Mouse (Mus musculus): ENCODE data around the gene Aurkb.
"Not testable (repeated sequence)": the region's sequence is repeated elsewhere in the genome, so short reads cannot be mapped to it uniquely, and the experiment has no call there.

Gene Aurkb

DNA sequence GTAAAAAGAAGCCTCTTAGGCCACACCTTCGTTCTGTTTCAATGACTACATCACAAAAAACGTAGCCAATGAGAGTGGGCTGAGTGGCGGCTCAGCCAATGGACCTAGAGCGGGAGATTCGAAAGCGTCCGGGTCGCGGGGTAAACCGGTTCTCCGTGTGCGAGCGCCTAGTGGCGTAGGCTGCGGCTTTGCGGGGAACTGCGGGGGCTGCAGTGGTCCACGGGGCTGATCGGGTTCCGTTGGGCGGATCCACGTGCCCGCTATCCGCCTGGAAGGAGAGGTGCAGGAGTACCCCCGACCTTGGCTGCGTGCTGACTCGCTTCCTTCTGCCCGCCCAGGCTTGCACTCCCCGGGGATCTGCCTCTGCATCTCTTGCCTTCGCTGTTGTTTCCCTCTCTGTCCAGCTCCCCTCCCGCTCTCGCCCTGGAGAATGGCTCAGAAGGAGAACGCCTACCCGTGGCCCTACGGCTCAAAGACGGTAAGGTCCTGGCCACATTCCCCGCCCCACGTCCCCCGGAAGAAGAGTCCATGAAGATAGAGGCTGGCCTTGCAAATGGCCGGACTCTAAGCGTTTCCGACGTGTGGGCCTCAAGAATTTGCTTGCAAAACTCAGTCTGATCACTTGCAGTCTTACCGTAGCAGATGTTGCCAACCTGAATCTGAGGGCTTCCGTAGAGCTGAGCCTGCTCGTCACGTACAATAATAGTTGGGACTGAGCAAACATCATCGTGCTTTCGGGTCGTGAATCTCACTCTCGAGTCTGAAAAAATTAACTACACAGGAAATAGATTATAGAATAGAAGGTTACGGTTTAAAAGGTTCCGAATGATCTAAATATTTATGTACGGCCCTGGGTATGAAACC, at the start of gene Aurkb:
TSS of gene Aurkb (plus strand) at position 117 of the 864 bp plus-strand sequence.
- peak; percentile 86 to 92 for DNase-seq (ENCODE audit: low spot score in 2 of 2)

DNA sequence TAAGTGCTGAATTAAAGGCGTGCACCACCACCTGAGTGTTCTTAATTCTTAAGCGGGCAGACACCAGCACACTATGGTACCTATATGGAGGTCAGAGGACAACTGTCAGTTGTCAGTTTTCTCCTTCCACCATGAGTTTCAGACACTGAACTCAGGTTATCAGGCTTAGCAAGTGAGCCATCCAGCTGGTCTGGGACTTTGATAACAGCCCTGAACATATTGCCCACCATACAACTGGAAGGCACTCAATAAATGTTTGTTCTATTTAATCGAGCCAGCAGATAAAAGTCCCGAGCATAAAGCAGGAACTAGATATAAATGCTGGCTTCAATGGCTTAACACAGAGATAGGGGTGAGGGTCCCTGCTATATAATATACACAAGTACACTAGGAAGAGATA, 48.4 kb upstream of the Aurkb start:
- DNase-seq (ENCODE audit: low spot score in 2 of 2): no peak

DNA sequence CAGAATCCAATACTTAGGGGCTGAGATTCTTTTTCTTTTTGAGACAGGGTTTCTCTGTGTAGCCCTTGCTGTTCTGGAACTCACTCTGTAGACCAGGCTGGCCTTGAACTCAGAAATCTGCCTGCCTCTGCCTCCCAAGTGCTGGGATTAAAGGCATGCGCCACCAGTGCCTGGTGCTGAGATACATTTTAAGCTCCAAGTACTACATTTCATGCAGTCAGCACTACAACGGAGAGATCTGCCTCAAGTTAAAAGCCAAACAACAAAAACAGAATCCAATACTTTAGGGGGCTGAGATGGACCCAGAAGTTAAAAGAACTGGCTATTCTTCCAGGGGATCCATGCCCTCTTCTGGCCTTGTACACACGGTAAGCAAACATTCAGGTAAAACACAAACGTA, 42.7 kb upstream of the Aurkb start:
- not testable (repeated sequence) for DNase-seq (ENCODE audit: low spot score in 2 of 2)

DNA sequence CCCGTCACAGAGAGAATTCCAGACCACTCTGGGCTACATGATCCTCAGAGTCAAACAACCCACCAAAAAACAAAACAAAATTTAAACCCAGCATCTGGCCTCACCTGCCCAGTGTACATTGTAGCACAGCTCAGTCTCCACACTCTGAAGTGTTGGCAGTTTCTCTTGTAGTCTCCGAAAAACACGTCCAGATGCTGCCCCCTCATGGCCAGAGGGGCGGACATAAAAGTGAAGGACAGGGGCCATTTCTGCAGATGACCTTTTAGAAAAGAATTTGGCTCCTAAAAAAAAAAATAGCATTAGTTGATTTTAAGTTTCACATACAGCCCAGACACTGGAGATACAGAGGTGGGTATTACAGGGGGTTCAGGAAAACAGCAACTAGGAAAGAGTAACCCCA, 41.9 kb upstream of the Aurkb start:
- DNase-seq (ENCODE audit: low spot score in 2 of 2): no peak

DNA sequence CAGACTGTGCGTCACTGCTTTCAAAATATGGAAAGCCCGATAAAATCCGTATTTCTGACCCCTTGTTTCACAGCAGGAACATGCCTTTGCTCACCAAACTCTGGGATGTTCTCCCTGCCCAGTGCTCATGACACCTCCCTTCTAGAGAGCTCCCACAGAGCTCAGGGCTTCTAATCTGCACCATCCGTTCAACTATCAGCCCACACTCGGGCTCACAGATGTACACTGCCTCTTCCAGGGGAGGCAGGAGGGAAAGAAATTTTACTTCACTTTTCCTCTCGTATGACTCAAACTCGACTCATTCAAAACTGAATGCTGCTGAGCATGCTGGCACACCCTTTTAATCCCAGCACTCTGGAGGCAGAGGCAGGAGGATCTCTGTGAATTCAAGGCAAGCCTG, 40.3 kb upstream of the Aurkb start:
- DNase-seq (ENCODE audit: low spot score in 2 of 2): no peak

DNA sequence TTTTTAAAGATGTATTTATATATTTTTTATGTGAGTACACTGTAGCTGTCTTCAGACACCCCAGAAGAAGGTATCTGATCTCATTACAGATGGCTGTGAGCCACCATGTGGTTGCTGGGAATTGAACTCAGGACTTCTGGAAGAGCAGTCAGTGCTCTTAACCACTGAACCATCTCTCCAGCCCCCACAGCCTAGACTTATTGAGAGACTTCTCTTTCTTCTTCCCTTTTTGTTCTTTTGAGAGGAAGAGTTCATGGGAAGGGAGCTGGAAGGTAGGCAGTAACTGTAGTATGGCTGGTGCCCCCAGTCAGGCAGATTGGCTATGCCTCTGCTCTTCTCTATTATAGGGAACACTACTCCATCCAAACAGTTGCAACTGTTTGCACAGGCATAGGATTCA, 38.9 kb upstream of the Aurkb start:
- not testable (repeated sequence) for DNase-seq (ENCODE audit: low spot score in 2 of 2)

- peak; percentile 93 to 97 for DNase-seq (ENCODE audit: low spot score in 2 of 2)
Observed at GRCm38 (mm10) chr11:69008182-69009121, 37.0 kb upstream of the Aurkb start, which contains the start of gene Pfas. TSS of gene Pfas (minus strand) at chr11:69008460.

DNA sequence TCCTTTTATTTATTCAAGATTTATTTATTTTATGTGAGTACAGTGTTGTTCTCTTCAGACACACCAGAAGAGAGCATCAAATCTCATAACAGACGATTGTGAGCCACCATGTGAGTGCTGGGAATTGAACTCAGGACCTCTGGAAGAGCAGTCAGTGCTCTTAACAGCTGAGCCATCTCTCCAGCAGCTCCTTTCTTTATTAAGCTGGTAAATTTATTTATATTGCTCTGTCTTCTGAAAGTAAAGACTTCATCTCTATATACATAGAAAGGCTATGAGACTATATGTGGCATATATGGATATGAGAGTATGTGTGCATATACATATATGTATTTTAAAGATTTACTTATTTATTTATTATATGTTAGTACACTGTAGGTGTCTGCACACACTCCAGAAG, 35.9 kb upstream of the Aurkb start:
- DNase-seq (ENCODE audit: low spot score in 2 of 2): no peak

GRCm38 (mm10) chr11:69010400-69011323, 34.8 kb upstream of the Aurkb start:
- no peak for DNase-seq (ENCODE audit: low spot score in 2 of 2)

DNA sequence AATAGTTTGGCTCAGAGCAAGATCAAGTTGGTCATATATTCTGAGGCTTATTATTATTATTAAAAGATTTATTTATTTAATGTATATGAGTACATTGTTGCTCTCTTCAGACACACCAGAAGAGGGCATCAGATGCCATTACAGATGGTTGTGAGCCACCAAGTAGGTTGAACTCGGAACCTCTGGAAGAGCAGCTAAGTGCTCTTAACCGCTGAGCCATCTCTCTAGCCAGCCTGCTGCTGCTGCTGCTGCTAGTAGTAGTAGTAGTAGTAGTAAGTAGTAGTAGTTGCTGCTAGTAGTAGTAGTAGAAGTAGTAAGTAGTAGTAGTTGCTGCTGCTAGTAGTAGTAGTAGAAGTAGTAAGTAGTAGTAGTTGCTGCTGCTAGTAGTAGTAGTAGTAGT, 34.0 kb upstream of the Aurkb start:
- not testable (repeated sequence) for DNase-seq (ENCODE audit: low spot score in 2 of 2)

GRCm38 (mm10) chr11:69012071-69012601, 33.3 kb upstream of the Aurkb start:
- DNase-seq (ENCODE audit: low spot score in 2 of 2): peak; percentile 87 to 89

DNA sequence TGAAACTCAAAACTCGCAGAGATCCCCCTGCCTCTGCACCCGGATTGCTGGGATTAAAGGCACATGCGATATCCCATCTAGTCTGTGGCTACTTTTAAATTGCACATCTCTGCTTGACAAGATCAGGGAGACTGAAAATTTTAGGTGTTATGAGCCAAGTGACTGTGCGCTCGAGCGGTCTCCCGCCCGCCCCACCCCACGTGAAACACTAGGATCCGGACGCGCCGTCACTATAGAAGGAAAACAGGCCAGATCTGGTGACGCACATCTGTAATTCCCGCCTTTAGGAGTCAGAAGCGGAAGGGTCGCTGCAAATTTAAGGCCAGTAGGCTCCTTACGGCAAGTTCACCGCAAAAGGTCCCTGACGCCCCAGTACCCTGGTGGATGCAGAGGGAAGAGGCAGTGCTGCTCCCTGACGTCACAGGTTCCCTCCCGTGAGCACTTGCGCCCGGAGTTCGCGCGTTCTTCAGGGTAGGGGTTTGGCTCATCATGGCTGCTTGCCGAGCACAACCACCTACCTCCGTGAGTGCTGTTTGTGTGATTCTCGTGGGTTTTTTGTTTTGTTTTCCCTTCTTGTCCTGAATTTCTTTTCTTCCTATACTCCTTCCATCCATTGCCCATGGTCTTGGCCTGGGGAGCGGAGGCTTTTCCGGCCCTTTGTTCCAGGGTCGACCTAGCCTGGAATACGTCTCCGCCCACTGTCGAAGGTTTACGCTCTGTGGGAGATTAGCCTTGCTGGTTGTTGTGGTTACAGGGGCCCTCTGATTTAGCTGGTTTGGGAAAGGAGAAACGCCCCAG, 29.6 kb upstream of the Aurkb start, which contains the start of gene Ctc1:
TSS of gene Ctc1 (plus strand) at position 268 of the 798 bp plus-strand sequence.
- DNase-seq (ENCODE audit: low spot score in 2 of 2): peak; percentile 90 to 93

DNA sequence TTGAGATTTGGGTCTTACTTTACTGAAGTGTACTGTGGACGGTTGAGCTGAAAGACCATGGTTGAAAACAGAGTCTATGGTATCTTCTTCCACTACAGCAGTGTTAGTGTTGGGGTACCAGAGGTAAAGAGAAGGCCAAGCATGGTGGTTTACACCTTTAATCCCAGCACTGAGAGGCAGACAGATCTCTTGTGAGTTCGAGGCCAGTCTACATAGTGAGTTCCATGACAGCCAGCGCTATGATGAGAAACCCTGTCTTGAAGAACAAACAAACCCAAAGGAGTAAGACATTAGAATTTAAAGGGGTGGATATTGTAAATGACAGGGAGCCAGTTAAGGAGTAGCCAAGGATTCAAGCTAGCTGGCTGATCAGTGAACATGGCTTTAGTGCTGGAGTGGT, 28.7 kb upstream of the Aurkb start:
- no peak for DNase-seq (ENCODE audit: low spot score in 2 of 2)

DNA sequence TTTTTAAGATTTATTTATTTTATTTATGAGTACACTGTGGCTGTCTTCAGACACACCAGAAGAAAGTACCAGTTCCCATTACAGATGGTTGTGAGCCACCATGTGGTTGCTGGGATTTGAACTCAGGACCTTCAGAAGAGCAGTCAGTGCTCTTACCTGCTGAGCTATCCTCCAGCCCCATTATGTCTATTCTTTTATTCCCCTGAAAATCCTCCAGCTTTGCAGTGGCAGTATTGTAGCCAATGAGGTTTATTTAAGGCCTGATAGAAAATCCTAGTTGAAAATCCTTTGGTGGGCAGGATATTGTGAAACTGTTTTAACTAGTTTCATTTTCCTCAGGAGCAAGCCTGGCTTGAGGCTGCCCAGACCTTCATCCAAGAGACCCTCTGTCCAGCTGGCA, 24.8 kb upstream of the Aurkb start:
- DNase-seq (ENCODE audit: low spot score in 2 of 2): no peak

DNA sequence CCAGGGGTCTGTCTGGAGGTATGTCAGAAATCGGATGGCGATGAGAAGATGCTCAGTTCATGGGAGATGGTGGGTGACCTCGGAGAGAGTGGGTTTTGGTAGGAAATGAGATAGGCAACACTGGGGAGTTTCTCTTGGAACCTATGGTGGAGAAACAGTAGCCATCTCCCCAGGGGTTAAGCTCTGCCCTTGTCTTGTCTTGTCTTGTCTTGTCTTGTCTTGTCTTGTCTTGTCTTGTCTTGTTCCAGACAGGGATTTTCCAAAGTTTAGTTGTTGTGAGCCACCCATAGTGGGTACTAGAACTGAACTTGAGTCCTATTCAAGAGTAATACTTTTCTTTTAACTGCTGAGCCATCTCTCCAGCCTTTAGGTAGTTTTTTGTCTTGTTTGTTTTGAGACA, 18.9 kb upstream of the Aurkb start:
- no peak for DNase-seq (ENCODE audit: low spot score in 2 of 2)

DNA sequence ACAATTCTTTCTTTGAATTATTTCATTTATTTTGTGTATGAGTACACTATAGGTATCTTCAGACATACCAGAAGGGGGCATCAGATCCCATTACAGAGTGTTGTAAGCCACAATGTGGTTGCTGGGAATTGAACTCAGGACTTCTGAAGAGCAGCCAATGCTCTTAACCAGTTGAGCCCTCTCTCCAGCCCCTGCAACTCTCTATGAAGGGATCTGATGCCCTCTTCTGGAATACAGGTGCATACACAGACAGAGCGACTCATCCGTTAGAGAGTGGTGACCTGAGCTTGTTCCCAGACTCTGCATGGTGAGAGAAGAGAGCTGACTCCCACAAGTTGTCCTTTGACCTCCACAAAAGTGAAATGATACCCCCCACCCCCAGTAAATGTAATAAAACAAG, 16.6 kb upstream of the Aurkb start:
- DNase-seq (ENCODE audit: low spot score in 2 of 2): no peak

DNA sequence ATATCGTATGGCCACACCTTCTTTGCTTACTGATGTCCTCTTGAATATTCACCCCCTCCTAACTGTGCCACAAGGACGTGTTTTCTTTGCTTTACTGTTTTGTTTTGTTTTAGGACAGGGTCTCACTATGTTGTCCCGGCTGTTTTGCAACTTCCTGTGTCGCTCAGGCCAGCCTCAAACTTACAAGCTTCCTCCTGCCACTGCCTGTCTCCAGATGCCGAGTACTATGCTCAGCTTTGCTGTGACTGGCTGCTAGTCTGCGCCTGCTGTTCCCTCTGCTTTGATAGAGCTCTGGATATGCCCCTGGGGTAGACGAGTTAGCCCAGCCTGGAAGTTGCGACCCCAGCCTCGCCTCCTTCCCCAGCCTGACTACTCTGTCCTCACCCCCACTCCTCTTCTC, 11.9 kb upstream of the Aurkb start:
- no peak for DNase-seq (ENCODE audit: low spot score in 2 of 2)

- no peak for DNase-seq (ENCODE audit: low spot score in 2 of 2)
Observed at GRCm38 (mm10) chr11:69034585-69034984, 10.9 kb upstream of the Aurkb start.

- DNase-seq (ENCODE audit: low spot score in 2 of 2): peak in 1 of 2 experiments; percentile 65
Observed at GRCm38 (mm10) chr11:69035411-69035810, 10.0 kb upstream of the Aurkb start.

DNA sequence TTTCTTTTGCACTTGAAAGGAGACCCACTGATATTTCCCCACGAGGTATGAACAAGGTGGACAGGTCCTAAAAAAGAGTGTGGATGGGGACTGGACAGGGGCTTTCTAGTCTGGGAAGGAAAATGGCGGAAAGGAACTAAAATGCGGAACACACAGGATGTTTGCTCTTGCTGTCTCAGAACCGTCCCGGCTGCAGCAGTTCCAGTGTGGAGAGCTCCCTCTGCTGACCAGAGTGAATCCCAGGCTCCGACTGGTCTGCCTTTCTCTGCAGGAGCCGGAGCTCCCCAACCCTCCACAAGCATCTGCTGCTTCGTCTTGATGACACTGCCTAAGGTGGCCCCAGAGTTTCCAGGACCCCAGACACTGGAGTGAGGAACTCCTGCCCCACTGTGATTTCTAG, 9.6 kb upstream of the Aurkb start:
- DNase-seq (ENCODE audit: low spot score in 2 of 2): peak; percentile 86 to 90

All from spleen, postnatal 4 days (tissue).